Mouse (Mus musculus): ENCODE results near the gene Atp2c2. TPM values are rescaled to one million over a fixed set of nuclear protein-coding genes. Genes with fewer than 3 reads are reported as not detected.

Atp2c2 gene
- polyA plus RNA-seq, 1 experiment from 2014 or later, result 0.26 TPM

DNA sequence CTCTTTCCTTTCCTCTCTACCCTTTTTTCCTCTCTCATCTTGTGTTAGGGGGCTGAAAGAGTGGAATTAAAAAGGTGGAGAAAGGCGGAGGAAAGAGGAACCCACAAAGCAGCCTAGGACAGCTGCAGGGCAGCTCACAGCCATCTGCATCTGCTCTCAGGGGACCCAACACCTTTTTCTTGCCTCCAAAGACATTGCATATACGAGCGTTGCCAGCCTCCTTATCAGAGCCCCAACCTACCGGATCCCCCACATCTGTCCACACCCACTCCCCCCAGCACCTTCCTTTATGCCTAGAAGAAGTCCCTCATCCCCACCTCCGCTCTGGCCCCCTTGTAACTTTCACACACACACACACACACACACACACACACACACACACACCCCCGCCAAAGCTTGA, 83.8 kb downstream of the Atp2c2 start:
- peaks cover 4% of the 10 kb centered on the region; the same call in 1 of the 2 replicates for H3K27me3 ChIP-seq (ENCODE audit: control insufficient read depth, insufficient read depth, low read length)
- WGBS, result 64% methylated on average over 6 of the region's 6 CpGs
- no peak overlapping the region; the same call in 1 of the 2 replicates for H3K9ac ChIP-seq (ENCODE audit: low read length)
- ATAC-seq (replicated peaks; ENCODE audit: extremely low read depth, insufficient read depth, low FRiP score), result 0 out of 2 replicates have a peak, but pooled peaks have one; percentile 5
- H3K27ac ChIP-seq (ENCODE audit: low read length), result peak overlapping the region; percentile 5; the same call in 1 of the 2 replicates
- H3K4me2 ChIP-seq (ENCODE audit: low read depth, low read length), result no peak overlapping the region
- H3K9me3 ChIP-seq (replicated peaks; ENCODE audit: control insufficient read depth, low read length), result no peaks in the 10 kb centered on the region
- peaks cover 8% of the 10 kb centered on the region for H3K4me1 ChIP-seq (ENCODE audit: control insufficient read depth, insufficient read depth, low read length)
- H3K36me3 ChIP-seq (ENCODE audit: control insufficient read depth, insufficient read depth), result no peaks in the 10 kb centered on the region
- H3K4me3 ChIP-seq (ENCODE audit: low read length), result no peak overlapping the region

- Histone ChIP-seq H3K4me2 (ENCODE audit: low read depth, low read length) (no peak overlapping the region), H3K9me3 (replicated peaks; ENCODE audit: control insufficient read depth, low read length) (no peaks in the 10 kb centered on the region), H3K4me1 (ENCODE audit: control insufficient read depth, insufficient read depth, low read length) (peaks cover 3% of the 10 kb centered on the region), H3K9ac (ENCODE audit: low read length) (no peak overlapping the region; the same call in 1 of the 2 replicates), H3K4me3 (ENCODE audit: low read length) (no peak overlapping the region), H3K27ac (ENCODE audit: low read length) (peak overlapping the region; percentile 5; the same call in 1 of the 2 replicates), H3K36me3 (ENCODE audit: control insufficient read depth, insufficient read depth) (no peaks in the 10 kb centered on the region), H3K27me3 (ENCODE audit: control insufficient read depth, insufficient read depth, low read length) (peaks cover 4% of the 10 kb centered on the region; the same call in 1 of the 2 replicates)
- WGBS, result 38% methylated on average over 9 of the region's 9 CpGs
- no peak for ATAC-seq (replicated peaks; ENCODE audit: extremely low read depth, insufficient read depth, low FRiP score)
These were observed 84.3 kb downstream of the Atp2c2 start for GRCm38 (mm10) chr8:119784141-119784574.

GRCm38 (mm10) chr8:119784676-119785075, 84.9 kb downstream of the Atp2c2 start:
- Histone ChIP-seq H3K9me3 (replicated peaks; ENCODE audit: control insufficient read depth, low read length) (no peaks in the 10 kb centered on the region), H3K4me1 (ENCODE audit: control insufficient read depth, insufficient read depth, low read length) (peaks cover 3% of the 10 kb centered on the region; the same call in 1 of the 2 replicates), H3K4me3 (ENCODE audit: low read length) (no peak overlapping the region), H3K4me2 (ENCODE audit: low read depth, low read length) (no peak overlapping the region), H3K27me3 (ENCODE audit: control insufficient read depth, insufficient read depth, low read length) (peaks cover 4% of the 10 kb centered on the region; the same call in 1 of the 2 replicates), H3K36me3 (ENCODE audit: control insufficient read depth, insufficient read depth) (no peaks in the 10 kb centered on the region), H3K27ac (ENCODE audit: low read length) (peak overlapping the region; percentile 5; the same call in 1 of the 2 replicates), H3K9ac (ENCODE audit: low read length) (no peak overlapping the region)
- 73% methylated on average over 7 of the region's 7 CpGs for WGBS
- no peak for ATAC-seq (replicated peaks; ENCODE audit: extremely low read depth, insufficient read depth, low FRiP score)

GRCm38 (mm10) chr8:119785764-119786405, 86.1 kb downstream of the Atp2c2 start:
- H3K36me3 ChIP-seq (ENCODE audit: control insufficient read depth, insufficient read depth), result no peaks in the 10 kb centered on the region
- H3K4me1 ChIP-seq (ENCODE audit: control insufficient read depth, insufficient read depth, low read length), result peaks cover 3% of the 10 kb centered on the region; the same call in 1 of the 2 replicates
- ATAC-seq (replicated peaks; ENCODE audit: extremely low read depth, insufficient read depth, low FRiP score), result no peak
- no peaks in the 10 kb centered on the region for H3K9me3 ChIP-seq (replicated peaks; ENCODE audit: control insufficient read depth, low read length)
- 62% methylated on average over 18 of the region's 18 CpGs for WGBS
- H3K9ac ChIP-seq (ENCODE audit: low read length), result no peak overlapping the region
- no peak overlapping the region for H3K4me2 ChIP-seq (ENCODE audit: low read depth, low read length)
- H3K27ac ChIP-seq (ENCODE audit: low read length), result no peak overlapping the region
- no peak overlapping the region for H3K4me3 ChIP-seq (ENCODE audit: low read length)
- H3K27me3 ChIP-seq (ENCODE audit: control insufficient read depth, insufficient read depth, low read length), result peaks cover 4% of the 10 kb centered on the region; the same call in 1 of the 2 replicates

- Histone ChIP-seq H3K27me3 (ENCODE audit: control insufficient read depth, insufficient read depth, low read length) (peaks cover 4% of the 10 kb centered on the region; the same call in 1 of the 2 replicates), H3K4me2 (ENCODE audit: low read depth, low read length) (no peak overlapping the region), H3K36me3 (ENCODE audit: control insufficient read depth, insufficient read depth) (no peaks in the 10 kb centered on the region), H3K4me3 (ENCODE audit: low read length) (no peak overlapping the region), H3K4me1 (ENCODE audit: control insufficient read depth, insufficient read depth, low read length) (peaks cover 6% of the 10 kb centered on the region; the same call in 1 of the 2 replicates), H3K27ac (ENCODE audit: low read length) (no peak overlapping the region), H3K9ac (ENCODE audit: low read length) (no peak overlapping the region), H3K9me3 (replicated peaks; ENCODE audit: control insufficient read depth, low read length) (no peaks in the 10 kb centered on the region)
- no peak for ATAC-seq (replicated peaks; ENCODE audit: extremely low read depth, insufficient read depth, low FRiP score)
- 49% methylated on average over 3 of the region's 3 CpGs for WGBS
These were observed 87.1 kb downstream of the Atp2c2 start for GRCm38 (mm10) chr8:119786871-119787270.

DNA sequence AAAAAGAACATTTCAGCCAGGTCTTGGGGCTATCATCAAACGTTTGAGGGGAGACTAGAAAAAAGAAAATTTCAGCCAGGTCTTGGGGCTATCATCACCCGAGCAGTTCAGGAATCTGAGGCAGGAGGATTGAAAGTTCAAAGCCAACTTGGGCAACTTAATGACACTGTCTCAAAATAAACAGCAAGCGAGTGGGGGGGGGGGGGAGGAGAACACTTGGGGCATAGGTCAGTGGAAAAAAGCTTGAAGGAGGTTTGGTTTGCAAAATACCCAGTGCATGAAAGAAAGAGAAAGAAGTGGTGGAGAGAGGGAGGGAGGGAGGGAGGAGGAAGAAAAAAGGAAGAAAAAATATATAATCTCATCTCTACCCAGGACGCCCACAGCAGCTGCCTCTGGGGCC, 87.5 kb downstream of the Atp2c2 start:
- Histone ChIP-seq H3K4me2 (ENCODE audit: low read depth, low read length) (no peak overlapping the region), H3K9me3 (replicated peaks; ENCODE audit: control insufficient read depth, low read length) (no peaks in the 10 kb centered on the region), H3K9ac (ENCODE audit: low read length) (no peak overlapping the region), H3K4me1 (ENCODE audit: control insufficient read depth, insufficient read depth, low read length) (peaks cover 9% of the 10 kb centered on the region; the same call in 1 of the 2 replicates), H3K36me3 (ENCODE audit: control insufficient read depth, insufficient read depth) (no peaks in the 10 kb centered on the region), H3K27me3 (ENCODE audit: control insufficient read depth, insufficient read depth, low read length) (peaks cover 4% of the 10 kb centered on the region; the same call in 1 of the 2 replicates), H3K27ac (ENCODE audit: low read length) (no peak overlapping the region), H3K4me3 (ENCODE audit: low read length) (no peak overlapping the region)
- ATAC-seq (replicated peaks; ENCODE audit: extremely low read depth, insufficient read depth, low FRiP score), result no peak
- WGBS, result 52% methylated on average over 4 of the region's 4 CpGs

DNA sequence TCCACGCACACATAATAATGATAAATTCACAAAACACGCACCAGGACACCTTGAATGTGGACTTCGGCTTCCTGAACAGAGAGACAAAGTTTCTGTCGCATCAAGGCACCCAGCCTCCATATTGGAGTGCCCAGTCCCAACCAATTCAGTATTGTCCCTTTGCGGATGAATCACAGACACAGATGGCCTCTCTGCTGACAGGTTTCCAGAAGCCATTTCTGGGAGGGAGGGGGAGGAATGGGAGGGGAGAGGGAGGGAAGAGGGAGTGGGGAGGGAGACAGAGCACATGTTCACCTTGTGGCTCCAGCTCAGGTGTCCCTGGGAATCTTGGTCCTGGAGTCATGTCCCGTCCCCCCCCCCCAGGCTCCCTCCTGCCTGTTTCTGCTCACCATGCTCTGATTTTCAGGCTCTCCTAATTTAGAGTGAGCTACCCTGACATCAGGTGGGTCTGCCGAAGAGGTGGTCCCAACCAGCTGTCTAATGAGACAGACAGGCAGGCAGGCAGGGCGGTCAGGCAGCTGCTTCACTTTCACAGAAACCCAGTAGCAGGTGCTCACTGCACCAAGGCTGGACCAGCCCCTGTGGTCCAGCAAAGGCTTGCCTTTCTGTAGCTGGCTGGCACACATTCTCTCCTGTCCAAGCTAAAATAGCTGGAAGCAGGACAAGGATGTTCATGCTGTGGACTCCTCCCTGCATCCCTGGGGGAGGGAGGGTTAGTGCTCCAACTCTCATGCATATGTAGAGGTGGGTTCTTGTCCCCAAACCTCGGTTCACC, 89.0 kb downstream of the Atp2c2 start:
- H3K4me3 ChIP-seq (ENCODE audit: low read length), result no peak overlapping the region
- peaks cover 9% of the 10 kb centered on the region; the same call in 1 of the 2 replicates for H3K4me1 ChIP-seq (ENCODE audit: control insufficient read depth, insufficient read depth, low read length)
- no peaks in the 10 kb centered on the region for H3K36me3 ChIP-seq (ENCODE audit: control insufficient read depth, insufficient read depth)
- peaks cover 4% of the 10 kb centered on the region; the same call in 1 of the 2 replicates for H3K27me3 ChIP-seq (ENCODE audit: control insufficient read depth, insufficient read depth, low read length)
- no peak for ATAC-seq (replicated peaks; ENCODE audit: extremely low read depth, insufficient read depth, low FRiP score)
- no peak overlapping the region for H3K9ac ChIP-seq (ENCODE audit: low read length)
- WGBS, result 77% methylated on average over 9 of the region's 9 CpGs
- no peaks in the 10 kb centered on the region for H3K9me3 ChIP-seq (replicated peaks; ENCODE audit: control insufficient read depth, low read length)
- no peak overlapping the region for H3K27ac ChIP-seq (ENCODE audit: low read length)
- no peak overlapping the region for H3K4me2 ChIP-seq (ENCODE audit: low read depth, low read length)

- H3K4me3 ChIP-seq (ENCODE audit: low read length), result no peak overlapping the region
- 86% methylated on average over 7 of the region's 7 CpGs for WGBS
- H3K36me3 ChIP-seq (ENCODE audit: control insufficient read depth, insufficient read depth), result no peaks in the 10 kb centered on the region
- no peak for ATAC-seq (replicated peaks; ENCODE audit: extremely low read depth, insufficient read depth, low FRiP score)
- H3K27me3 ChIP-seq (ENCODE audit: control insufficient read depth, insufficient read depth, low read length), result peaks cover 4% of the 10 kb centered on the region; the same call in 1 of the 2 replicates
- H3K4me1 ChIP-seq (ENCODE audit: control insufficient read depth, insufficient read depth, low read length), result peaks cover 5% of the 10 kb centered on the region; the same call in 1 of the 2 replicates
- H3K9ac ChIP-seq (ENCODE audit: low read length), result no peak overlapping the region
- no peak overlapping the region for H3K4me2 ChIP-seq (ENCODE audit: low read depth, low read length)
- no peak overlapping the region for H3K27ac ChIP-seq (ENCODE audit: low read length)
- H3K9me3 ChIP-seq (replicated peaks; ENCODE audit: control insufficient read depth, low read length), result no peaks in the 10 kb centered on the region
These were observed 89.8 kb downstream of the Atp2c2 start for GRCm38 (mm10) chr8:119789581-119789980.

All from heart, embryonic 16.5 days (tissue).